Mouse (Mus musculus) thymus, postnatal 4 days (tissue): ENCODE measurements around the gene Ager.

ENCODE experiments used
- DNase-seq: peaks from one replicate; pipeline ENCODE4 v3.0.0; 2021

Ager gene

GRCm38 (mm10) chr17:34635671-34636070 lies 38.0 kb downstream of the Ager start:
- no peak for DNase-seq

- no peak for DNase-seq
These were observed 39.8 kb downstream of the Ager start for GRCm38 (mm10) chr17:34637459-34637858.

- DNase-seq, result no peak
These were observed 42.0 kb downstream of the Ager start for GRCm38 (mm10) chr17:34639461-34640255.

GRCm38 (mm10) chr17:34640778-34641601 lies 43.3 kb downstream of the Ager start:
- peak; percentile 11 for DNase-seq

- DNase-seq, result no peak
These were observed 44.3 kb downstream of the Ager start for GRCm38 (mm10) chr17:34641945-34642344.

- DNase-seq, result no peak
These were observed 45.7 kb downstream of the Ager start for GRCm38 (mm10) chr17:34643379-34643778.

- peak; percentile 13 for DNase-seq
These were observed 46.3 kb downstream of the Ager start for GRCm38 (mm10) chr17:34643944-34644343.

GRCm38 (mm10) chr17:34644608-34645007 lies 46.9 kb downstream of the Ager start, which contains the start of gene Fkbpl:
TSS of gene Fkbpl (plus strand) at chr17:34644764.
- peak; percentile 95 for DNase-seq

GRCm38 (mm10) chr17:34645256-34645829 lies 47.7 kb downstream of the Ager start:
- DNase-seq, result peak; percentile 16

GRCm38 (mm10) chr17:34645831-34646511 lies 48.3 kb downstream of the Ager start:
- DNase-seq, result peak; percentile 16

GRCm38 (mm10) chr17:34646906-34647787 lies 49.5 kb downstream of the Ager start, which contains the start of gene Atf6b:
TSS of gene Atf6b (plus strand) at chr17:34647146.
- DNase-seq, result peak; percentile 90

- DNase-seq, result no peak
These were observed 50.7 kb downstream of the Ager start for GRCm38 (mm10) chr17:34648141-34648890.

- no peak for DNase-seq
These were observed 51.6 kb downstream of the Ager start for GRCm38 (mm10) chr17:34649106-34649864.
